Comparison of ENCODE assay signal across 8 mouse cellular contexts in the genomic region with DNA sequence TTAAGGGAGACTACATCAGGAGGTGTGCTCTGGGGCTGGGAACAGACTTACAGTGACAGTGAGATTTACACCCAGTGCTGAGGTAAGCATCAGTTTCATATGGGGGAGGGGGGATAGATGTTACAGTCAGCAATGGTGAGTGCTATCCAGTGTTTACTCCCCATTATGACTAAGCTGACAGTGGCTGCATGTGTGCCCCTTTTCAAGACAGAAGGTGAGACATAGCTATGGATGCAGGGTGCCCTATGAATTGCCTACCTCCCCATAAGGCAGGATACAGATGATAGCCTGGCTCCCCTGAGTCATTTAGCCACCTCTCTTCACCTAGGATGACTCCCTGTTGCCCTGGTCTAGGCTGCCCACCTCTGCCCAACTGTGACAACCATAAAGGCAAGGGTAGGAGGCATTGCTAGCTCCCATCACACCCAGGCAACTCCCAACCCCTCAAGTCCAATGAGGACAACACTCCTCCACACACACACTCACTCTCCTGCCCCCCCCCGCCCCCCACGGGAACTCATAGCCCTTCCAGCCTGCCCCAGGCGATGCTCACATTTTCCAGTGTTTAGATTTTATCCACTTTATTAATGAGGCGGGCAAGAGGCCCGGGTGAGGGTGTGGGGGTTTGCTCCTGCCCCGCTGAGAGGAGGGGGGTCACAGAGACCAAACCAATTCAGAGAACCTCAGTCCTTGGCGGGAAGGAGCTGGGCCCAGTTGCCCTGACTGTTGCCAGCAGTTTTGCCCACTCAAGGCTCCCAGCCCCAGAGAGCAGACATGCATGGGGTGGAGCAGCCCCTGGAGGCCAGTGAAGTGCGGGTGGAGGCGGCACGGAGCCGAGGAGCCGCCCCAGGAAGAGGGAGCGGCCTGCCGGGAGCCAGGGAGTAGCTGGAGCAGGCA. TPM values are rescaled to one million over a fixed set of nuclear protein-coding genes. Genes with fewer than 3 reads are reported as not detected.
DNase-seq lines count a peak whose midpoint lies in the region; ATAC-seq and TF ChIP-seq lines count a peak whose summit lies in the region.

A gene (plus strand): TSS at position 710 of the 897 bp plus-strand sequence.

- H3K27ac ChIP-seq in midbrain, embryonic 13.5 days = no peak within 1 kb of the TSS; the same call in 1 of the 2 replicates
- H3K27ac ChIP-seq in midbrain, embryonic 10.5 days (replicated peaks) = no peak within 1 kb of the TSS
- peak within 1 kb of the TSS; percentile 83 for H3K27ac ChIP-seq in embryonic facial prominence, embryonic 15.5 days (replicated peaks)
- peak within 1 kb of the TSS; percentile 53; the same call in 1 of the 2 replicates for H3K27ac ChIP-seq in heart, embryonic 15.5 days
- H3K27ac ChIP-seq in small intestine, adult 2 months (ENCODE audit: insufficient read depth, low read depth, low read length) = peak within 1 kb of the TSS; percentile 35

- peaks cover 47% of the 10 kb centered on the region for H3K4me1 ChIP-seq in midbrain, embryonic 13.5 days (replicated peaks)
- H3K4me1 ChIP-seq in midbrain, embryonic 10.5 days = peaks cover 50% of the 10 kb centered on the region
- peaks cover 77% of the 10 kb centered on the region for H3K4me1 ChIP-seq in embryonic facial prominence, embryonic 15.5 days
- peaks cover 55% of the 10 kb centered on the region for H3K4me1 ChIP-seq in heart, embryonic 15.5 days (replicated peaks)
- H3K4me1 ChIP-seq in small intestine, adult 2 months (ENCODE audit: control insufficient read depth, insufficient read depth, insufficient read length, low read length) = peaks cover 32% of the 10 kb centered on the region

- WGBS in midbrain, embryonic 13.5 days = 38% methylated on average over 14 of the region's 14 CpGs
- 54% methylated on average over 14 of the region's 14 CpGs for WGBS in midbrain, embryonic 10.5 days
- 18% methylated on average over 14 of the region's 14 CpGs for WGBS in embryonic facial prominence, embryonic 15.5 days
- 28% methylated on average over 14 of the region's 14 CpGs for WGBS in heart, embryonic 15.5 days
- WGBS in small intestine, adult 2 months = 13% methylated on average over 14 of the region's 14 CpGs

- H3K4me3 ChIP-seq in midbrain, embryonic 13.5 days (replicated peaks) = no peak within 1 kb of the TSS
- no peak within 1 kb of the TSS for H3K4me3 ChIP-seq in midbrain, embryonic 10.5 days
- H3K4me3 ChIP-seq in embryonic facial prominence, embryonic 15.5 days (replicated peaks) = no peak within 1 kb of the TSS
- H3K4me3 ChIP-seq in heart, embryonic 15.5 days = no peak within 1 kb of the TSS
- H3K4me3 ChIP-seq in small intestine, adult 2 months (ENCODE audit: low read depth, low read length) = peak within 1 kb of the TSS; percentile 10; the same call in 1 of the 2 replicates

- 0 out of 2 replicates have a peak within 1 kb of the TSS, but pooled peaks have one; percentile 5 for H3K4me2 ChIP-seq in midbrain, embryonic 13.5 days (replicated peaks)
- peak within 1 kb of the TSS; percentile 71; the same call in 1 of the 2 replicates for H3K4me2 ChIP-seq in embryonic facial prominence, embryonic 15.5 days (replicated peaks)
- peak within 1 kb of the TSS; percentile 18; the same call in 1 of the 2 replicates for H3K4me2 ChIP-seq in heart, embryonic 15.5 days

- no peak for TF ChIP-seq POLR2A in small intestine, adult 2 months (IDR thresholded peaks at IDR 0.05; ENCODE audit: low read depth, low read length)

- no peak for ATAC-seq in midbrain, embryonic 13.5 days
- peak; percentile 31 for ATAC-seq in embryonic facial prominence, embryonic 15.5 days (ENCODE audit: insufficient number of reproducible peaks, low FRiP score, low TSS enrichment, low read depth)
- 0 out of 2 replicates have a peak, but pooled peaks have one; percentile 17 for ATAC-seq in heart, embryonic 15.5 days (replicated peaks; ENCODE audit: insufficient number of reproducible peaks, insufficient read depth, low FRiP score, low read depth)

- H3K9me3 ChIP-seq in midbrain, embryonic 13.5 days = no peaks in the 10 kb centered on the region
- no peaks in the 10 kb centered on the region for H3K9me3 ChIP-seq in midbrain, embryonic 10.5 days (replicated peaks)
- no peaks in the 10 kb centered on the region for H3K9me3 ChIP-seq in embryonic facial prominence, embryonic 15.5 days (replicated peaks)
- H3K9me3 ChIP-seq in heart, embryonic 15.5 days (replicated peaks) = no peaks in the 10 kb centered on the region

- peaks cover 44% of the 10 kb centered on the region for H3K36me3 ChIP-seq in midbrain, embryonic 13.5 days
- peaks cover 54% of the 10 kb centered on the region for H3K36me3 ChIP-seq in midbrain, embryonic 10.5 days
- peaks cover 19% of the 10 kb centered on the region for H3K36me3 ChIP-seq in embryonic facial prominence, embryonic 15.5 days
- peaks cover 19% of the 10 kb centered on the region for H3K36me3 ChIP-seq in heart, embryonic 15.5 days
- H3K36me3 ChIP-seq in small intestine, adult 2 months (ENCODE audit: control insufficient read depth, insufficient read depth, low read length) = peaks cover 20% of the 10 kb centered on the region

- peaks cover 12% of the 10 kb centered on the region; the same call in 1 of the 2 replicates for H3K27me3 ChIP-seq in midbrain, embryonic 13.5 days
- H3K27me3 ChIP-seq in midbrain, embryonic 10.5 days (ENCODE audit: low read depth, poor library complexity, severe bottlenecking) = peaks cover 22% of the 10 kb centered on the region
- H3K27me3 ChIP-seq in embryonic facial prominence, embryonic 15.5 days = no peaks in the 10 kb centered on the region
- peaks cover 8% of the 10 kb centered on the region for H3K27me3 ChIP-seq in heart, embryonic 15.5 days
- H3K27me3 ChIP-seq in small intestine, adult 2 months (ENCODE audit: control insufficient read depth, insufficient read depth, low read length) = no peaks in the 10 kb centered on the region

- no peak for TF ChIP-seq CTCF in small intestine, adult 2 months (IDR thresholded peaks at IDR 0.05; ENCODE audit: extremely low read depth, insufficient read length, insufficient replicate concordance, low read depth, low read length)

- H3K9ac ChIP-seq in midbrain, embryonic 13.5 days (replicated peaks) = peak within 1 kb of the TSS; percentile 49; the same call in 1 of the 2 replicates
- H3K9ac ChIP-seq in embryonic facial prominence, embryonic 15.5 days = no peak within 1 kb of the TSS
- peak within 1 kb of the TSS; percentile 24; the same call in 1 of the 2 replicates for H3K9ac ChIP-seq in heart, embryonic 15.5 days

- no peak for DNase-seq in midbrain, embryonic 10.5 days (ENCODE audit: low spot score)
- DNase-seq in kidney, postnatal 10 days = peak; percentile 79
- no peak for DNase-seq in thymus, postnatal 25 days
- no peak for DNase-seq in layer of hippocampus, adult 9-10 months (ENCODE audit: low spot score)

RNA-seq across cellular contexts. Expression of the gene that starts here (rescaled TPM):
- 0.75 and 0.81 TPM in 2 replicates for polyA plus RNA-seq in midbrain, embryonic 13.5 days (2015; fragmentation: Nextera tagmentation; extraction: Ambion mirVana)
- polyA plus RNA-seq in midbrain, embryonic 10.5 days (2016; fragmentation: Nextera tagmentation; extraction: Ambion mirVana) = 0.29 and 0.38 TPM in 2 replicates
- polyA plus RNA-seq in embryonic facial prominence, embryonic 15.5 days (2015; fragmentation: Nextera tagmentation; extraction: Ambion mirVana) = 1.2 and 1.4 TPM in 2 replicates
- polyA plus RNA-seq in heart, embryonic 15.5 days (2015; fragmentation: Nextera tagmentation; extraction: Ambion mirVana) = 0.45 and 0.84 TPM in 2 replicates
- polyA plus RNA-seq in small intestine, adult 2 months (2012; rRNA removed) = 2.9 and 3.0 TPM in 2 replicates

Comparison
In these comparisons a context has a peak if more than half of its experiments do, and no peak if none do; other contexts are left out.
1. Peak in ATAC-seq, H3K27ac ChIP-seq, H3K9ac ChIP-seq and H3K4me2 ChIP-seq in heart, embryonic 15.5 days; RNA of the gene not detected or under 1 TPM.
2. H3K27ac ChIP-seq: peak in embryonic facial prominence, embryonic 15.5 days (single experiment) and small intestine, adult 2 months (single experiment); none in midbrain, embryonic 13.5 days (single experiment) and midbrain, embryonic 10.5 days (single experiment).
3. H3K4me2 ChIP-seq: peak in every context shown above with its lines; median percentile 71 in embryonic facial prominence, embryonic 15.5 days; 18 in heart, embryonic 15.5 days; 5 in midbrain, embryonic 13.5 days.